Mouse (Mus musculus) intestine, postnatal 0 days (tissue): ENCODE measurements around the gene Tspear. TPM values are rescaled to one million over a fixed set of nuclear protein-coding genes. Genes with fewer than 3 reads are reported as not detected.
"Not testable (repeated sequence)": the region's sequence is repeated elsewhere in the genome, so short reads cannot be mapped to it uniquely, and the experiment has no call there.

Experiments
- ATAC-seq: fragments of 200-750 bp; cut with Nextera tagmentation; 2 replicates; pipeline ENCODE4 v1.8.0; 2017; ENCODE audit warnings: mild to moderate bottlenecking, moderate TSS enrichment, moderate library complexity
- H3K27ac ChIP-seq: fragments of 300-500 bp; sonication (generic); 2 replicates; pipeline ENCODE4 v1.5.1; 2014; ENCODE audit warnings: mild to moderate bottlenecking, low read depth, low read length, moderate library complexity
- H3K27me3 ChIP-seq: fragments of 300-500 bp; sonication (generic); replicated peaks from 2 replicates; pipeline ENCODE4 v1.6.1; 2014; ENCODE audit warnings: low read length, mixed read lengths; ENCODE audit not compliant: control insufficient read depth, insufficient read depth
- H3K36me3 ChIP-seq: fragments of 300-500 bp; sonication (generic); 2 replicates; pipeline ENCODE4 v1.6.1; 2014; ENCODE audit warnings: mild to moderate bottlenecking, moderate library complexity; ENCODE audit not compliant: control insufficient read depth, insufficient read depth
- H3K4me1 ChIP-seq: fragments of 300-500 bp; sonication (generic); replicated peaks from 2 replicates; pipeline ENCODE4 v1.6.1; 2014; ENCODE audit warnings: antibody characterized with exemption, low read length, mixed read lengths; ENCODE audit not compliant: control insufficient read depth, insufficient read depth
- H3K4me2 ChIP-seq: fragments of 300-500 bp; sonication (generic); replicated peaks from 2 replicates; pipeline ENCODE4 v1.6.1; 2014; ENCODE audit warnings: low read depth, mild to moderate bottlenecking, moderate library complexity
- H3K4me3 ChIP-seq: fragments of 300-500 bp; sonication (generic); 2 replicates; pipeline ENCODE4 v1.5.1; 2014; ENCODE audit warnings: low read depth, low read length
- H3K9ac ChIP-seq: fragments of 300-500 bp; sonication (generic); 2 replicates; pipeline ENCODE4 v1.6.1; 2014; ENCODE audit warnings: mild to moderate bottlenecking, low read depth, low read length
- H3K9me3 ChIP-seq: fragments of 300-500 bp; sonication (generic); 2 replicates; pipeline ENCODE4 v1.6.1; 2016; ENCODE audit warnings: mixed run types; ENCODE audit not compliant: control insufficient read depth
- CTCF ChIP-seq: sonication (generic); IDR thresholded peaks from 2 replicates; pipeline ENCODE4 v1.5.1; 2016; ENCODE audit warnings: low read depth, mild to moderate bottlenecking, control low read depth, antibody characterized with exemption, moderate library complexity
- WGBS: fragments of 180-500 bp; shearing (Covaris S2); extraction: QIAGEN DNeasy Blood & Tissue Kit; methylation state at CpG from one replicate; pipeline ENCODE4 v1.1.7; 2014; 5-methylcytosine and 5-hydroxymethylcytosine counted together
- polyA plus RNA-seq: library from polyadenylated mRNA; unstranded; fragments of >200 nt; fragmentation: Nextera tagmentation; extraction: Ambion mirVana; gene quantifications from 2 replicates; pipeline ENCODE4 v1.2.1, GENCODE M21; 2015

Gene Tspear
- polyA plus RNA-seq, 1 experiment from 2014 or later: 0.10 TPM

- WGBS: 61% methylated on average over 3 of the region's 3 CpGs
- TF ChIP-seq CTCF: peak; percentile 33
- H3K4me3 ChIP-seq, H3K27me3 ChIP-seq, H3K9me3 ChIP-seq, H3K9ac ChIP-seq, H3K4me2 ChIP-seq, ATAC-seq, H3K4me1 ChIP-seq, H3K27ac ChIP-seq, H3K36me3 ChIP-seq: not testable (repeated sequence)
Observed at GRCm38 (mm10) chr10:77752312-77752711, 65.9 kb downstream of the Tspear start.

- H3K27me3 ChIP-seq: no peaks in the 10 kb centered on the region
- H3K4me1 ChIP-seq: no peaks in the 10 kb centered on the region
- no peaks in the 10 kb centered on the region for H3K9me3 ChIP-seq
- H3K36me3 ChIP-seq: no peaks in the 10 kb centered on the region
- H3K4me3 ChIP-seq: no peak overlapping the region
- no peak for ATAC-seq
- no peak overlapping the region for H3K4me2 ChIP-seq
- no peak overlapping the region for H3K9ac ChIP-seq
- H3K27ac ChIP-seq: no peak overlapping the region
- TF ChIP-seq CTCF: peak; percentile 31
Observed at GRCm38 (mm10) chr10:77753448-77753847, 67.1 kb downstream of the Tspear start.

- H3K4me2 ChIP-seq, H3K27ac ChIP-seq, H3K27me3 ChIP-seq, H3K9ac ChIP-seq, H3K9me3 ChIP-seq, H3K4me1 ChIP-seq, H3K4me3 ChIP-seq, ATAC-seq, H3K36me3 ChIP-seq: not testable (repeated sequence)
- no CpG with 5 or more reads among the region's 1 CpGs for WGBS
Observed at GRCm38 (mm10) chr10:77759582-77759981, 73.2 kb downstream of the Tspear start, which contains the start of gene Gm3233. Gm3233 (minus strand) TSS chr10:77759682.

- Histone ChIP-seq H3K4me3 (no peak overlapping the region), H3K27me3 (no peaks in the 10 kb centered on the region), H3K9me3 (no peaks in the 10 kb centered on the region), H3K4me2 (no peak overlapping the region), H3K4me1 (no peaks in the 10 kb centered on the region), H3K36me3 (no peaks in the 10 kb centered on the region), H3K9ac (no peak overlapping the region), H3K27ac (no peak overlapping the region)
- TF ChIP-seq CTCF: no peak
- no peak for ATAC-seq
- 82% methylated on average over 1 of the region's 1 CpGs for WGBS
Observed at GRCm38 (mm10) chr10:77769727-77770126, 83.4 kb downstream of the Tspear start.

GRCm38 (mm10) chr10:77771225-77771624, 84.9 kb downstream of the Tspear start, which contains the start of gene Gm3238:
Gm3238 (minus strand) TSS chr10:77771325.
- not testable (repeated sequence) for H3K4me2 ChIP-seq, H3K27me3 ChIP-seq, H3K9me3 ChIP-seq, ATAC-seq, H3K36me3 ChIP-seq, H3K27ac ChIP-seq, H3K9ac ChIP-seq, H3K4me1 ChIP-seq, H3K4me3 ChIP-seq
- 80% methylated on average over 1 of the region's 1 CpGs for WGBS

- not testable (repeated sequence) for ATAC-seq, H3K36me3 ChIP-seq, H3K27ac ChIP-seq, H3K4me2 ChIP-seq, H3K4me3 ChIP-seq, H3K9ac ChIP-seq, H3K4me1 ChIP-seq, H3K9me3 ChIP-seq, H3K27me3 ChIP-seq
- WGBS: 100% methylated on average over 1 of the region's 3 CpGs
Observed at GRCm38 (mm10) chr10:77772142-77772541, 85.8 kb downstream of the Tspear start.

- not testable (repeated sequence) for H3K27ac ChIP-seq, H3K4me3 ChIP-seq, H3K4me1 ChIP-seq, ATAC-seq, H3K36me3 ChIP-seq, H3K9me3 ChIP-seq, H3K27me3 ChIP-seq, H3K4me2 ChIP-seq, H3K9ac ChIP-seq
- no CpG with 5 or more reads among the region's 1 CpGs for WGBS
Observed at GRCm38 (mm10) chr10:77776844-77777243, 90.5 kb downstream of the Tspear start, which contains the start of gene Gm7138. Gm7138 (minus strand) TSS chr10:77776944.

- WGBS: 67% methylated on average over 1 of the region's 1 CpGs
- not testable (repeated sequence) for H3K36me3 ChIP-seq, H3K9me3 ChIP-seq, H3K27me3 ChIP-seq, H3K4me2 ChIP-seq, ATAC-seq, H3K4me1 ChIP-seq, H3K27ac ChIP-seq, H3K9ac ChIP-seq, H3K4me3 ChIP-seq
Observed at GRCm38 (mm10) chr10:77782442-77782841, 96.1 kb downstream of the Tspear start, which contains the start of gene Gm3250. Gm3250 (minus strand) TSS chr10:77782542.

- not testable (repeated sequence) for H3K4me1 ChIP-seq, H3K27ac ChIP-seq, H3K27me3 ChIP-seq, H3K4me2 ChIP-seq, H3K9me3 ChIP-seq, ATAC-seq, H3K9ac ChIP-seq, H3K4me3 ChIP-seq, H3K36me3 ChIP-seq
- 86% methylated on average over 1 of the region's 3 CpGs for WGBS
Observed at GRCm38 (mm10) chr10:77783396-77783795, 97.0 kb downstream of the Tspear start.
